Mouse (Mus musculus): Measurements from ENCODE around the gene Mrc2. TPM values are rescaled to one million over a fixed set of nuclear protein-coding genes. Genes with fewer than 3 reads are reported as not detected.

Mrc2 gene
- polyA plus RNA-seq, 1 experiment, result 3.6 TPM

GRCm38 (mm10) chr11:105312311-105312942, 20.0 kb downstream of the Mrc2 start:
- Histone ChIP-seq H3K4me3 (replicated peaks; ENCODE audit: insufficient read depth, low read depth, low read length) (no peak overlapping the region), H3K4me1 (ENCODE audit: control insufficient read depth, insufficient read depth, low read length) (no peaks in the 10 kb centered on the region), H3K27me3 (ENCODE audit: control insufficient read depth, insufficient read depth, low read length) (no peaks in the 10 kb centered on the region), H3K27ac (ENCODE audit: insufficient read depth, low read length) (no peak overlapping the region)
- no peak for DNase-seq
- WGBS, result 43% methylated on average over 12 of the region's 12 CpGs
- no peak for TF ChIP-seq POLR2A (IDR thresholded peaks at IDR 0.05; ENCODE audit: borderline replicate concordance, insufficient read depth, low read length)
- TF ChIP-seq CTCF (IDR thresholded peaks at IDR 0.05; ENCODE audit: borderline replicate concordance, insufficient read depth, low read depth, low read length), result no peak

GRCm38 (mm10) chr11:105312972-105313632, 20.7 kb downstream of the Mrc2 start:
- Histone ChIP-seq H3K27me3 (ENCODE audit: control insufficient read depth, insufficient read depth, low read length) (no peaks in the 10 kb centered on the region), H3K4me1 (ENCODE audit: control insufficient read depth, insufficient read depth, low read length) (no peaks in the 10 kb centered on the region), H3K27ac (ENCODE audit: insufficient read depth, low read length) (no peak overlapping the region), H3K4me3 (replicated peaks; ENCODE audit: insufficient read depth, low read depth, low read length) (no peak overlapping the region)
- TF ChIP-seq POLR2A (IDR thresholded peaks at IDR 0.05; ENCODE audit: borderline replicate concordance, insufficient read depth, low read length) (no peak), CTCF (IDR thresholded peaks at IDR 0.05; ENCODE audit: borderline replicate concordance, insufficient read depth, low read depth, low read length) (no peak)
- no peak for DNase-seq
- 63% methylated on average over 10 of the region's 10 CpGs for WGBS

DNA sequence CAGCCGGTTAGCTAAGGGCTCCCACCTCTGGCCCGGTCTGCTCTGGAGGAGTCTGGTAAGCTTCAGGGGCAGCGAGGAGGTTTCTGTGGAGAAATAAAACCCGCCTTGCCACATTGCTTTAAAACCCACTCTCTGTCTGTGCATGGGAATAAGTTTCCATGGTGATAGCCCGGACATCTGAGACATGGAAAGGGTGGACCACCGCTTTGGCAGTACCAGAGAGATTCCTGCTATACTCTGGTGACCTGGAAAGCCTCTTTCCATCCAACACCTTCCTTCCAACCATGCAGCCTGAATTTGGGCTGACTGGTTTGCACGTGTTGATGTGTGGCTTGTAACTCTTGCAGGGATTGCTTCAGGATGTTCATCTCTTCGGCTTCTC, 21.2 kb downstream of the Mrc2 start:
- no peak for TF ChIP-seq POLR2A (IDR thresholded peaks at IDR 0.05; ENCODE audit: borderline replicate concordance, insufficient read depth, low read length)
- DNase-seq, result no peak
- Histone ChIP-seq H3K27ac (ENCODE audit: insufficient read depth, low read length) (no peak overlapping the region), H3K4me1 (ENCODE audit: control insufficient read depth, insufficient read depth, low read length) (no peaks in the 10 kb centered on the region), H3K27me3 (ENCODE audit: control insufficient read depth, insufficient read depth, low read length) (no peaks in the 10 kb centered on the region), H3K4me3 (replicated peaks; ENCODE audit: insufficient read depth, low read depth, low read length) (no peak overlapping the region)
- WGBS, result 72% methylated on average over 8 of the region's 8 CpGs

DNA sequence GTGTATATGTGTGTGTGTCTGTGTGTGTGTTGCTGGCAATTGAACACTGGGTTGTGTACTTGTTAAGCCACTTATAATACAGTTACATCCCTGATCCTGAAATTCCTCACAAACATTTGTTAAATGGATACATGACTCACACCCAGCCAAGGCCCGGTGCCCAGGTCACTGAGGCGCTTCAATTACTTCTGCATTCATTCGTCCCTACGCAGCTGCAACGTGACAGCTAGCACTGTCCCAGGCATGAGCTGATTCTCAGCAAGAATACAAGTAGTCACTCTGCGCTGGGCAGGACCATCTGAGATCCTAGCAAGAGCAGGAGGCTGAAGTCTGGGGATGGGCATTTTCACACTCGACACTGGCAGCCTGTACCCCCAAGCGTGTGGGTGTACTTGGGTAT, 22.9 kb downstream of the Mrc2 start:
- H3K27ac ChIP-seq (ENCODE audit: insufficient read depth, low read length), result no peak overlapping the region
- 61% methylated on average over 8 of the region's 8 CpGs for WGBS
- TF ChIP-seq CTCF (IDR thresholded peaks at IDR 0.05; ENCODE audit: borderline replicate concordance, insufficient read depth, low read depth, low read length) (no peak), POLR2A (IDR thresholded peaks at IDR 0.05; ENCODE audit: borderline replicate concordance, insufficient read depth, low read length) (no peak)

GRCm38 (mm10) chr11:105316121-105316520, 23.7 kb downstream of the Mrc2 start:
- Histone ChIP-seq H3K4me3 (replicated peaks; ENCODE audit: insufficient read depth, low read depth, low read length) (no peak overlapping the region), H3K4me1 (ENCODE audit: control insufficient read depth, insufficient read depth, low read length) (no peaks in the 10 kb centered on the region), H3K27ac (ENCODE audit: insufficient read depth, low read length) (no peak overlapping the region), H3K27me3 (ENCODE audit: control insufficient read depth, insufficient read depth, low read length) (no peaks in the 10 kb centered on the region)
- no peak for DNase-seq
- 96% methylated on average over 4 of the region's 4 CpGs for WGBS
- TF ChIP-seq CTCF (IDR thresholded peaks at IDR 0.05; ENCODE audit: borderline replicate concordance, insufficient read depth, low read depth, low read length) (no peak), POLR2A (IDR thresholded peaks at IDR 0.05; ENCODE audit: borderline replicate concordance, insufficient read depth, low read length) (no peak)

More for the DNA sequence above, 22.9 kb downstream of the Mrc2 start:
- Histone ChIP-seq H3K4me3 (replicated peaks; ENCODE audit: insufficient read depth, low read depth, low read length) (no peak overlapping the region), H3K4me1 (ENCODE audit: control insufficient read depth, insufficient read depth, low read length) (no peaks in the 10 kb centered on the region), H3K27me3 (ENCODE audit: control insufficient read depth, insufficient read depth, low read length) (no peaks in the 10 kb centered on the region)
- DNase-seq, result no peak

DNA sequence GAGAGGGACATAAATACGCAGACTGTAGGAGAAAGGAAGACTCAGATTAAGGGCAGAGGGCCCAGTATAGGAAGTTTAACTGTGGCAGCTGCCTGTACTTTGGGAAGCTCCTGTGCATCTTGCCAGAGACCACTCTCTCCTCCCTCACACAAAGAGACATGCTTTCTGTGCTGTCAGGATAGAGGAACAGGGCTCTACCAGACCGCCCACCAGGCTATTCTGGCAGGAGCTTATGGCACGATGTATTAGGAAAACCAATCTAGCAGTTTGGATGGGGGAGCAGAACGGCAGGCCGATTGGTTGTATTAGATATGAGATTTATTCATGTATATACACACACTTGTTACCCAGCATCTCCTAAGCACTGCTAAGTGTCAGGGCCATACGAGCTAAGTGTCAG, 25.3 kb downstream of the Mrc2 start:
- 86% methylated on average over 6 of the region's 6 CpGs for WGBS
- no peak for DNase-seq

GRCm38 (mm10) chr11:105321090-105321489, 28.6 kb downstream of the Mrc2 start:
- Histone ChIP-seq H3K27me3 (ENCODE audit: control insufficient read depth, insufficient read depth, low read length) (no peaks in the 10 kb centered on the region), H3K4me3 (replicated peaks; ENCODE audit: insufficient read depth, low read depth, low read length) (no peak overlapping the region), H3K27ac (ENCODE audit: insufficient read depth, low read length) (no peak overlapping the region), H3K4me1 (ENCODE audit: control insufficient read depth, insufficient read depth, low read length) (no peaks in the 10 kb centered on the region)
- no peak for DNase-seq
- WGBS, result 69% methylated on average over 2 of the region's 2 CpGs
- TF ChIP-seq POLR2A (IDR thresholded peaks at IDR 0.05; ENCODE audit: borderline replicate concordance, insufficient read depth, low read length) (no peak), CTCF (IDR thresholded peaks at IDR 0.05; ENCODE audit: borderline replicate concordance, insufficient read depth, low read depth, low read length) (no peak)

More for the DNA sequence above, 25.3 kb downstream of the Mrc2 start:
- H3K4me3 ChIP-seq (replicated peaks; ENCODE audit: insufficient read depth, low read depth, low read length), result no peak overlapping the region
- H3K27me3 ChIP-seq (ENCODE audit: control insufficient read depth, insufficient read depth, low read length), result no peaks in the 10 kb centered on the region
- no peak overlapping the region for H3K27ac ChIP-seq (ENCODE audit: insufficient read depth, low read length)
- no peaks in the 10 kb centered on the region for H3K4me1 ChIP-seq (ENCODE audit: control insufficient read depth, insufficient read depth, low read length)
- TF ChIP-seq CTCF (IDR thresholded peaks at IDR 0.05; ENCODE audit: borderline replicate concordance, insufficient read depth, low read depth, low read length), result no peak
- no peak for TF ChIP-seq POLR2A (IDR thresholded peaks at IDR 0.05; ENCODE audit: borderline replicate concordance, insufficient read depth, low read length)

- Histone ChIP-seq H3K27me3 (ENCODE audit: control insufficient read depth, insufficient read depth, low read length) (no peaks in the 10 kb centered on the region), H3K4me3 (replicated peaks; ENCODE audit: insufficient read depth, low read depth, low read length) (no peak overlapping the region), H3K27ac (ENCODE audit: insufficient read depth, low read length) (no peak overlapping the region), H3K4me1 (ENCODE audit: control insufficient read depth, insufficient read depth, low read length) (no peaks in the 10 kb centered on the region)
- DNase-seq, result no peak
- TF ChIP-seq POLR2A (IDR thresholded peaks at IDR 0.05; ENCODE audit: borderline replicate concordance, insufficient read depth, low read length), result no peak
- no peak for TF ChIP-seq CTCF (IDR thresholded peaks at IDR 0.05; ENCODE audit: borderline replicate concordance, insufficient read depth, low read depth, low read length)
- 92% methylated on average over 5 of the region's 5 CpGs for WGBS
Observed at GRCm38 (mm10) chr11:105323530-105323929, 31.1 kb downstream of the Mrc2 start.

All from cerebellum, adult 2 months (tissue).